Mouse (Mus musculus) retina, adult 2 months (tissue): ENCODE data around the gene Rtkn.

Experiments
- DNase-seq: peaks from one replicate; pipeline ENCODE4 v3.0.0-alpha.2; 2012; ENCODE audit warnings: low read depth, low spot score

Rtkn gene

GRCm38 (mm10) chr6:83116373-83117164, 18.7 kb upstream of the Rtkn start:
- DNase-seq = no peak

- DNase-seq = no peak
These were observed 18.2 kb upstream of the Rtkn start for GRCm38 (mm10) chr6:83117165-83117438.

- no peak for DNase-seq
These were observed 17.6 kb upstream of the Rtkn start for GRCm38 (mm10) chr6:83117616-83118015.

GRCm38 (mm10) chr6:83118369-83118768, 16.9 kb upstream of the Rtkn start:
- no peak for DNase-seq

DNA sequence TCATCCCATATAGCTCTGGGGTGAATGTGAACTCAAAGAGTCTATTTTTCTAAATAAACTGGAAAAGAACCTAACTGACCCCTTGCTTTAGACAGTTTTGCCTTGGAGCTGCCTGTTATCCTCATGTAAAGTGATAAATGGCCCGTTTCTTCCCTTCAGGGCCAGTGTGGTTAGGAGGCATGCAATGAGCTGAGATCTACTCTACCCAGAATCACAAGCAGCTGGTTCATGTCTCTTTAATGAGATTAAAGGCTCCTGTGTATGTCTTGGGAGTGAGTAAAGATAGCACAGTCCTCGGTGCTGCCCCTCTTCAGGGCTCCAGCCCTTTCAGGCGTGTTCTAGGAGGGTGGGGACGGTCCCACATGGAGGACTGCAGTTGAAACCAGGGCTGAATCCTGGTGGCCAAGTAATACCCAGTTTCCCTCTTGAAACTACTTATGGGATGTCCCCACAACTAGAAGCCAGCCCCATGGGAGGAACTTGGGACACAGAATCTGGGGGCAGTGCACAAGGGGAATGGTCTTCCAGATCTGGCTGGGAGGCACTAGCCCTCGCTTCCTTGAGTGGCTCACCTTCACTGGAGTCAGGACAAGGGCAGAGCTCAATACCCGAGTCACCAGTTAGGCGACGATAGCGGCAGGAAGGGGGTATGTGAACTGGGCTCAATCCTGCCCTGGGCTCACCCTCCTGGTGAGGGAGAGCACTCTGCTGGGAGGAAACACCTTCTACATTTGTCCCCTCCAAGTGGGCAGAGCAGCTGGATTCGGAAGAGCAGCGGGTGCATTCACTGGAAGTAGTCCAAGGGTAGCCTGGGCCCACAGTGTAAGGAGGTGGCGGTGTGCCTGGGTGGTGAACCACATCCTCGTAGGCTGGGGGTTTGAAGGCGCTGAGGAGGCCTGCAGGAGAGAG, 16.2 kb upstream of the Rtkn start:
- no peak for DNase-seq

DNA sequence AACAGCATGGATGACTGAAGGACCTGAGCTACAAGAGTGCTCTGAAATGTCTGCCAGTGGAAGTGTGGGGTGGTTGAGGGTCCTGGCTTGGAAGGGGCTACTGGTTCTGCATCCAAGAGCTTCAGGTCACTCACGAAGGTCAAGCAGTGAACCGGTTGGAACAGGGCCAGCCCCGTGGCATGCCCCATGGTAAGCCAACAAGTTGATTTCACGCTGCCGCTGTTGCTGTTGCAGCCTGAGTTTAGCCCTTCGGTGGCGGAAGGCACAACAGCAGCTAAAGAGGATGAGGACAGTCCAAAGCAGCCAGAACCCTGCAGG, 15.6 kb upstream of the Rtkn start:
- no peak for DNase-seq

- peak; percentile 97 for DNase-seq
These were observed 14.1 kb upstream of the Rtkn start, which contains the start of gene Wbp1 for GRCm38 (mm10) chr6:83120930-83121862. Wbp1 (minus strand) TSS chr6:83121559.

DNA sequence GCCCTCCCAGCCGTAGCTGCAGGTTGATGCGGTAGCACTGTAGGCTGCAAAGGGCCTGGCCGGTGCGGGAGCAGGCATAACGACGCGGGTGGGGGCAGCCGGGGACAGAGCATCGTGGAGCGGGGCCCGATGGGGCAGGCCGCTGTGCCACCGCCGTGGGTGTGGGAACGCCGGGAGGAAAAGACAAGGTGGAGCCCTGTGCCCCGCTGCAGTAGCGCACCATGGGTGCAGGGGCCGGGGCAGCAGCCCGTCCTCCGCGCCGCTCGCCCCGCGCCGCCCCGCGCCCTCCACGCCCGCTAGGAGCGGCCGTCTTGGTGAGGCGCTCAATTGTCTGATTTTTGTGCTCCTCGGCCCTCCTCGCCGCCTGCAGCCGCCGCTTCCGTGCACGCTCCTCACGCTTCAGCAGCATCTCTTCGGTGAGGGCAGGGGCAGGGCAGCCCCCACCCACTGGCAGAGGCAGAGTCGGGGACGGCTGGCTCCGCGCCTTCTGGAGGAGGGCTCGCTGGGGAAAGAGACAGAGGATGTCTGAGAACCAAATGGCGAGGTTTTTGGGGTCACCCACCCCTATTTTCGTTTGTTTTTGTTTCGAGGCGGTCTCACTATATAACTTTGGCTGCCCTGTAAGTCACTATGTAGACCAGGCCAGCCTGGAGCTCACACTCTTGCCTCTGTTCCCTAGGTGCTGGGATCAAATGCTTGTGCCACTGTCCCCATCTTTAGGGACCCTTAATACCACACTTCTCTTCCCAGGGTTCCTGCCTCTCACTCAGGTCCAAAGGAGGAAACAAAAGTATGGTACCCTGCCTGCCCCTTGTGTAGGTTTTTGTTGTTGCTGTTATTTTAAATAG, 13.2 kb upstream of the Rtkn start:
- DNase-seq = no peak

DNA sequence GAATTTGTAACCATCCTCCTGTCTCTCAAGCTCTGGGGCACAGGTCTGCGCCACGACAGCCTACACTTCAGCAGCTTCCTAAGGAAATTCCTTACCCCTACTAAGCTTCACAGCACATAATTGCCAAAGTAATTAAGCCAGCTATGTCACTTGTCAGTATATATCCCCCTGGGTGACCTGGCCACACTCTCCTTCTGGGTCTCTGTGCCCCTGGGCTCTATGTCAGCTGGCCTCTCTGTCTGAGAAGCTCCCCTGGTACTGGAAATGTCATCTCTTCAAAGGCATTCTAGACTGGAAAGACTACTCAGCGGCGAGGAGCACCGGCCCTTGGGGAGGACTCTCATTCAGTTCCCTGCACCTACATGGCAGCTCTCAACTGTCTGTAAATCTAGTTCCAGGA, 12.3 kb upstream of the Rtkn start:
- no peak for DNase-seq

- DNase-seq = peak; percentile 91
These were observed 10.4 kb upstream of the Rtkn start for GRCm38 (mm10) chr6:83124851-83125312.

DNA sequence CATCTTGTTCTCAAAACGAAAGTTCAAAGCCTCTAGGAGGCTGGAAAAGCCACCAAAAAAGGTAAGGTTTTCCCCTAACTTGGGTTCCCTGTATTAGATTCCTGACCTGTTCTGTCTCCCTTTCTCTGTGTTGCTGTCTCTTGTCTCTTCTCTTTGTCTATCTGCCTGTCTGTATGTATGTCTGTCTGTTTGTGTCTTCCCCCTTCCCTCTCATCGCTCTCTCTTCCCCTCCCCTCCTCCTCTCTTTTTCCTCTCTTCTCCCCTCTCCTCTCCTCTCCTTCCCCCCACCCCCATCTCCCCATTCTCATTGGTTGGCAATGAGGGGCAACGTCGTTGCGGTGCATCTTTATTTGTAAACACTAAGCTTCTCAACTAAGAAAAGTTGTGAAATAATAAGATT, 9.9 kb upstream of the Rtkn start, which contains the start of gene Ino80b:
TSS of gene Ino80b (minus strand) at position 101 of the 400 bp plus-strand sequence.
- DNase-seq = no peak

DNA sequence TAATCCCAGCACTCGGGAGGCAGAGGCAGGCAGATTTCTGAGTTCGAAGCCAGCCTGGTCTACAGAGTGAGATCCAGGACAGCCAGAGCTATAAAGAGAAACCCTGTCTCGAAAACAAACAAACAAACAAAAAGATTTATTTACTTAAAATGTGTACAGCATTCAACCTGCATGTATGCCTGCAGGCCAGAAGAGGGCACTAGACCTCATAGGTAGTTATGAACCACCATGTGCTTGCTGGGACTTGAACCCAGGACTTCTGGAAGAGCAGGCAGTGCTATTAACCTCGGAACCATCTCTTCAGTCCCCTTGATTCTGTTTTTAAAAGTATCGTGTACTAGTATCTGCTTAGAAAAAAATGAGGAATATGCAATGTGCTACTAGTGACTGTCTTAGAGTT, 7.8 kb upstream of the Rtkn start:
- DNase-seq = no peak

- no peak for DNase-seq
These were observed 3.7 kb upstream of the Rtkn start for GRCm38 (mm10) chr6:83131469-83132034.

- no peak for DNase-seq
These were observed 2.9 kb upstream of the Rtkn start for GRCm38 (mm10) chr6:83132176-83132919.

- no peak for DNase-seq
These were observed 1.0 kb upstream of the Rtkn start for GRCm38 (mm10) chr6:83134226-83134625.

- no peak for DNase-seq
These were observed 403 bp downstream of the Rtkn start for GRCm38 (mm10) chr6:83135571-83136161.

DNA sequence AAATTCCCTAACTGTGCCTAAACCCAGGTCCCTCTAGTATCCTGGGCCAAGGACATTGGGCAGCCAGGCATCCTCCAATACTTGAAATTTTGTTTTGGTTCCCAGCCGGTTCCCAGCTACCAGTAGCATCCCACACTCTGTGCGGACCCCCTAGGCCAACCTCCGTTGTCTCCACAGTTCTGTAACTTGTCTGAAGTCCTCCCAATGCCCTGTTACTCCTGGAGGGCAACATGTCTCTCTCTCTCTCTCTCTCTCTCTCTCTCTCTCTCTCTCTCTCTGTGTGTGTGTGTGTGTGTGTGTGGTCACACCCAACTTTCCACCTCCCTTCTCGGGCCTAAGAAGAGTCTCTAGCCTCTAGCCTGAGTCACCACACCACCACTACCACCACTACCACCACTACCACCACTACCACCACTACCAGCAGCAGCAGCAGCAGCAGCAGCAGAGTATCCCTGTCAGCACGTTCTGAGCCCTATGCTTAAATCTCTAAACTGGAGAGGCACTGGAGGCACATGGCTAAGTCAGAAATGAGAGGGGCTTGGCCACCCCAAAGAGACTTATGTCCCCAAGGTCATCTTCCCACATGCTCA, 1.1 kb downstream of the Rtkn start:
- DNase-seq = no peak

- no peak for DNase-seq
These were observed 1.8 kb downstream of the Rtkn start for GRCm38 (mm10) chr6:83136881-83137575.
